Mouse (Mus musculus): ENCODE results near the gene Gm20388. TPM values are rescaled to one million over a fixed set of nuclear protein-coding genes. Genes with fewer than 3 reads are reported as not detected.

The Gm20388 gene
- polyA plus RNA-seq, 1 experiment: 49.7 TPM

GRCm38 (mm10) chr8:120860423-120861126 lies 949.9 kb downstream of the Gm20388 start:
- H3K27me3 ChIP-seq (replicated peaks; ENCODE audit: control insufficient read depth, insufficient read depth, low read length): no peaks in the 10 kb centered on the region
- no peaks in the 10 kb centered on the region for H3K36me3 ChIP-seq (ENCODE audit: control insufficient read depth, insufficient read depth, low read length)
- H3K4me1 ChIP-seq (ENCODE audit: control insufficient read depth, insufficient read depth, low read length): no peaks in the 10 kb centered on the region
- 61% methylated on average over 24 of the region's 24 CpGs for WGBS
- DNase-seq: no peak
- no peak for TF ChIP-seq POLR2A (IDR thresholded peaks at IDR 0.05; ENCODE audit: low read depth, low read length)
- no peak for TF ChIP-seq CTCF (conservative IDR thresholded peaks at IDR 0.05; ENCODE audit: insufficient read depth, insufficient read length, low read depth, low read length)
- H3K4me3 ChIP-seq (ENCODE audit: insufficient read depth, low read depth, low read length): no peak overlapping the region
- no peak overlapping the region for H3K27ac ChIP-seq (ENCODE audit: insufficient read depth, low read depth, low read length)

- H3K4me3 ChIP-seq (ENCODE audit: insufficient read depth, low read depth, low read length): no peak overlapping the region
- DNase-seq: peak; percentile 23
- no peaks in the 10 kb centered on the region for H3K4me1 ChIP-seq (ENCODE audit: control insufficient read depth, insufficient read depth, low read length)
- no peaks in the 10 kb centered on the region for H3K36me3 ChIP-seq (ENCODE audit: control insufficient read depth, insufficient read depth, low read length)
- TF ChIP-seq CTCF (conservative IDR thresholded peaks at IDR 0.05; ENCODE audit: insufficient read depth, insufficient read length, low read depth, low read length) (no peak), POLR2A (IDR thresholded peaks at IDR 0.05; ENCODE audit: low read depth, low read length) (no peak)
- no peaks in the 10 kb centered on the region for H3K27me3 ChIP-seq (replicated peaks; ENCODE audit: control insufficient read depth, insufficient read depth, low read length)
- no peak overlapping the region for H3K27ac ChIP-seq (ENCODE audit: insufficient read depth, low read depth, low read length)
- WGBS: 57% methylated on average over 4 of the region's 4 CpGs
Observed at GRCm38 (mm10) chr8:120863683-120864082, 953.0 kb downstream of the Gm20388 start.

GRCm38 (mm10) chr8:120867386-120867785 lies 956.7 kb downstream of the Gm20388 start:
- no peaks in the 10 kb centered on the region for H3K4me1 ChIP-seq (ENCODE audit: control insufficient read depth, insufficient read depth, low read length)
- TF ChIP-seq POLR2A (IDR thresholded peaks at IDR 0.05; ENCODE audit: low read depth, low read length) (no peak), CTCF (conservative IDR thresholded peaks at IDR 0.05; ENCODE audit: insufficient read depth, insufficient read length, low read depth, low read length) (no peak)
- DNase-seq: no peak
- WGBS: 47% methylated on average over 6 of the region's 6 CpGs
- H3K4me3 ChIP-seq (ENCODE audit: insufficient read depth, low read depth, low read length): no peak overlapping the region
- no peaks in the 10 kb centered on the region for H3K36me3 ChIP-seq (ENCODE audit: control insufficient read depth, insufficient read depth, low read length)
- no peaks in the 10 kb centered on the region for H3K27me3 ChIP-seq (replicated peaks; ENCODE audit: control insufficient read depth, insufficient read depth, low read length)
- no peak overlapping the region for H3K27ac ChIP-seq (ENCODE audit: insufficient read depth, low read depth, low read length)

- H3K36me3 ChIP-seq (ENCODE audit: control insufficient read depth, insufficient read depth, low read length): no peaks in the 10 kb centered on the region
- H3K4me1 ChIP-seq (ENCODE audit: control insufficient read depth, insufficient read depth, low read length): no peaks in the 10 kb centered on the region
- DNase-seq: no peak
- no peak overlapping the region for H3K4me3 ChIP-seq (ENCODE audit: insufficient read depth, low read depth, low read length)
- no peaks in the 10 kb centered on the region for H3K27me3 ChIP-seq (replicated peaks; ENCODE audit: control insufficient read depth, insufficient read depth, low read length)
- H3K27ac ChIP-seq (ENCODE audit: insufficient read depth, low read depth, low read length): no peak overlapping the region
- no peak for TF ChIP-seq CTCF (conservative IDR thresholded peaks at IDR 0.05; ENCODE audit: insufficient read depth, insufficient read length, low read depth, low read length)
- no peak for TF ChIP-seq POLR2A (IDR thresholded peaks at IDR 0.05; ENCODE audit: low read depth, low read length)
- WGBS: 77% methylated on average over 6 of the region's 6 CpGs
Observed at GRCm38 (mm10) chr8:120872661-120873060, 962.0 kb downstream of the Gm20388 start.

GRCm38 (mm10) chr8:120876010-120876918 lies 965.6 kb downstream of the Gm20388 start:
- Histone ChIP-seq H3K4me3 (ENCODE audit: insufficient read depth, low read depth, low read length) (no peak overlapping the region), H3K27ac (ENCODE audit: insufficient read depth, low read depth, low read length) (no peak overlapping the region), H3K4me1 (ENCODE audit: control insufficient read depth, insufficient read depth, low read length) (no peaks in the 10 kb centered on the region), H3K36me3 (ENCODE audit: control insufficient read depth, insufficient read depth, low read length) (no peaks in the 10 kb centered on the region), H3K27me3 (replicated peaks; ENCODE audit: control insufficient read depth, insufficient read depth, low read length) (no peaks in the 10 kb centered on the region)
- TF ChIP-seq CTCF (conservative IDR thresholded peaks at IDR 0.05; ENCODE audit: insufficient read depth, insufficient read length, low read depth, low read length) (no peak), POLR2A (IDR thresholded peaks at IDR 0.05; ENCODE audit: low read depth, low read length) (no peak)
- DNase-seq: no peak
- WGBS: 73% methylated on average over 24 of the region's 24 CpGs

GRCm38 (mm10) chr8:120877005-120877404 lies 966.4 kb downstream of the Gm20388 start:
- Histone ChIP-seq H3K27ac (ENCODE audit: insufficient read depth, low read depth, low read length) (no peak overlapping the region), H3K27me3 (replicated peaks; ENCODE audit: control insufficient read depth, insufficient read depth, low read length) (no peaks in the 10 kb centered on the region), H3K4me1 (ENCODE audit: control insufficient read depth, insufficient read depth, low read length) (no peaks in the 10 kb centered on the region), H3K4me3 (ENCODE audit: insufficient read depth, low read depth, low read length) (no peak overlapping the region), H3K36me3 (ENCODE audit: control insufficient read depth, insufficient read depth, low read length) (no peaks in the 10 kb centered on the region)
- TF ChIP-seq POLR2A (IDR thresholded peaks at IDR 0.05; ENCODE audit: low read depth, low read length): no peak
- no peak for TF ChIP-seq CTCF (conservative IDR thresholded peaks at IDR 0.05; ENCODE audit: insufficient read depth, insufficient read length, low read depth, low read length)
- WGBS: 75% methylated on average over 7 of the region's 7 CpGs
- no peak for DNase-seq

DNA sequence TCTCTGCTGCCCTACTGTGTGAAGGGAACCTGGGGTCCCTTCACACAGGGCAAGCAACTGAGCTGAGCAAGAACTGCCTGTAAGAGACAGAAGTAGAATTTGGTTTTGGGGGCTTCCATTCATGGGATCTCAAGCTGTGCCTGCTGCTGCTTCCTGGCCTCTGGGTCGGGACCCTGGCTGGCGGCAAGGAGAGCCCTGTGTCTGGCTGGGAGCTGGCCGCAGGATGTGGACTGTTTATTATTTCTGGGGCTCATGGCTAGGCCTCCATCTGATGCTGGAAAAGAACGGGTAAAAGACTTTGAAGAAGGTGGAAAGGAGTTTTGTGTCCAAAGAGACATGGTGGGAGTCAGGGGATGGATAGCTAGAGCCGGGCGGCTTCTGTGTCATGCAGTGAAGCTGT lies 969.3 kb downstream of the Gm20388 start:
- Histone ChIP-seq H3K27me3 (replicated peaks; ENCODE audit: control insufficient read depth, insufficient read depth, low read length) (no peaks in the 10 kb centered on the region; the same call in 1 of the 2 replicates), H3K4me1 (ENCODE audit: control insufficient read depth, insufficient read depth, low read length) (no peaks in the 10 kb centered on the region), H3K27ac (ENCODE audit: insufficient read depth, low read depth, low read length) (no peak overlapping the region), H3K36me3 (ENCODE audit: control insufficient read depth, insufficient read depth, low read length) (no peaks in the 10 kb centered on the region), H3K4me3 (ENCODE audit: insufficient read depth, low read depth, low read length) (no peak overlapping the region)
- DNase-seq: no peak
- WGBS: 57% methylated on average over 6 of the region's 6 CpGs
- TF ChIP-seq POLR2A (IDR thresholded peaks at IDR 0.05; ENCODE audit: low read depth, low read length): no peak
- TF ChIP-seq CTCF (conservative IDR thresholded peaks at IDR 0.05; ENCODE audit: insufficient read depth, insufficient read length, low read depth, low read length): no peak

Data from kidney, adult 2 months (tissue).